Mouse (Mus musculus): ENCODE measurements around the gene Ergic2. TPM values are rescaled to one million over a fixed set of nuclear protein-coding genes. Genes with fewer than 3 reads are reported as not detected.

The Ergic2 gene
- 100 to 1,000 TPM; 108 to 125 TPM for total RNA-seq (2023)

GRCm38 (mm10) chr6:148211897-148212680 lies at the start of gene Ergic2:
Gene Ergic2 (minus strand): TSS chr6:148212374.

Other genes starting within 250 kb of the Ergic2 start
- gene Far2, start 165.1 kb downstream of the Ergic2 start, total RNA-seq (2023) = not detected
- gene Tmtc1, start 232.0 kb upstream of the Ergic2 start, total RNA-seq (2023) = under 1 TPM; 0.27 to 0.29 TPM

All from B cell, adult 67 days (primary cell).